Mouse (Mus musculus): ENCODE results near the gene Cryz. TPM values are rescaled to one million over a fixed set of nuclear protein-coding genes. Genes with fewer than 3 reads are reported as not detected.

Cryz gene
- polyA plus RNA-seq (2011; ENCODE audit: insufficient read depth, insufficient read length, low replicate concordance, missing spikeins), result 2.0 and 4.5 TPM in 2 replicates

DNA sequence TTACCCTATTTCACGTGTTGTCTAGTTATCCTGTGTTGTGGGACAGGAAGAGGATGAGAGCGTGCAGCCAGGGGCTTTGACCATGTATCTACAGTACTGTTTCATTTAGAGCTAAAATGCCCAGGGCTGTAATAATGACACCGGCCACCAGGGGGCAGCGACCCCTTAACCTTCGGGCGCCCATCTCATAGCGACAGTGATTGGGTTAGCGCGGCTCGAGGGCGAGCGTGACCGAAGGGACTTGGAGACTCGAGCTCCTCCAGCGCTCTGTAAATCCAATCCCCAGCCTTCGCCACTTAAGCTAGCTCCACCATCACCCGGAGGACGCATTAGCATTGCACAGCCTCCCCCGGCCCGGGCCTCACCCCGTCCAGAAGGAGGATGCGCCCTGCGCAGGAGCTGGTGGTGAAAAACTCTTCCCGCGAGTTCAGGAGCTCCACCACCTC, at the start of gene Cryz:
TSS of gene Cryz (plus strand) at position 224 of the 446 bp plus-strand sequence.
- peak within 1 kb of the TSS; percentile 38 for H3K27ac ChIP-seq (ENCODE audit: control insufficient read depth, insufficient read depth, low read depth, low read length, poor library complexity)
- WGBS, result under 1% methylated on average over 25 of the region's 25 CpGs
- TF ChIP-seq CTCF (IDR thresholded peaks at IDR 0.05; ENCODE audit: control insufficient read depth, insufficient read depth, low read length), result peak; percentile 79
- TF ChIP-seq POLR2A (IDR thresholded peaks at IDR 0.05; ENCODE audit: borderline replicate concordance, control insufficient read depth, low read depth, low read length), result no peak
- H3K4me3 ChIP-seq (replicated peaks; ENCODE audit: control insufficient read depth, low read depth, low read length), result peak within 1 kb of the TSS; percentile 98
- H3K4me1 ChIP-seq (ENCODE audit: control insufficient read depth, insufficient read depth, low read length), result peaks cover 1% of the 10 kb centered on the region

DNA sequence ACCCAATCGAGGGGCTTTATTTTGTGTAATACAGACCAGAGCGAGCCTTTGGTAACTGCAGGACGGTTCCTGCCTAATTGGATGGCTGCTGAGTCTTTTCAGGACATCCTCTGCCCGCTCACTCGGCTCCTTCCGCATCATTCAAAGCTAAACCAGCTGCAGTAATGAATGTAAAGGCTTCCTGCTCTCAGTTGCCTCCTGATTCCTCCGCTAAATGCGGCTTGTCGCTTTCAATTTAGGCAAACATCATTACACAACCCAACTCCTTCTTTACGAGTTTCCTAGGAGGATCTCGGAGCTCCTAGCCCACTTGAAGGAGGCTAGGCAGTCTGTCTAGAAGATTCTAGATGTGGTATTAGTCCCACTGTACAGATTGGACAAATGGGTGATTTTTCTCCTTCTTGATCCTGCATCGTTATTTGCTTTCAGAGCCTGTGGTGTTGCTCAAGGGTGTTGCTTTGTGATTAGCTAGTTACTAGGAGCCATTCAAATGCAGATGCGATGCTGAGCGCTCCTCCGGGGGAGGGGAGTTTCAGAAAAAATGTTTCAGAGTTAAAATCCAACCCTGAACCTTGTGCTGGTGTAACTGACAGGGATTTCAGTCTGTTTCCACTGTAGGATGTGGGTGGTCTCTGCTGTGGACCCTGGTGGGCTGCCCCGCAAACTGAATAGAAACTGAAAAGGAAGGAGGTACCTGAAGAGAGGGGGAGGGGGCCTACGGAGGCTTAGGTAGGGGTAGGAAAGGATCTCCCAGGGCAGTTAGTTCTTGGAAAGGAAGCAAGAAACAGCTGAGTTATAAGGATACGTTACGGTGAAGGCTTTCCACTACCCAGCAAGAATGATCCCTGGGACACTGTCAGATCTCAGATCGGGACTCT, 48.7 kb upstream of the Cryz start:
- Histone ChIP-seq H3K27ac (ENCODE audit: control insufficient read depth, insufficient read depth, low read depth, low read length, poor library complexity) (no peak overlapping the region), H3K4me1 (ENCODE audit: control insufficient read depth, insufficient read depth, low read length) (no peaks in the 10 kb centered on the region; the same call in 1 of the 2 replicates), H3K4me3 (replicated peaks; ENCODE audit: control insufficient read depth, low read depth, low read length) (no peak overlapping the region)
- 19% methylated on average over 20 of the region's 20 CpGs for WGBS
- no peak for TF ChIP-seq POLR2A (IDR thresholded peaks at IDR 0.05; ENCODE audit: borderline replicate concordance, control insufficient read depth, low read depth, low read length)
- TF ChIP-seq CTCF (IDR thresholded peaks at IDR 0.05; ENCODE audit: control insufficient read depth, insufficient read depth, low read length), result no peak

- Histone ChIP-seq H3K4me1 (ENCODE audit: control insufficient read depth, insufficient read depth, low read length) (no peaks in the 10 kb centered on the region; the same call in 1 of the 2 replicates), H3K27ac (ENCODE audit: control insufficient read depth, insufficient read depth, low read depth, low read length, poor library complexity) (no peak overlapping the region), H3K4me3 (replicated peaks; ENCODE audit: control insufficient read depth, low read depth, low read length) (no peak overlapping the region)
- no peak for TF ChIP-seq CTCF (IDR thresholded peaks at IDR 0.05; ENCODE audit: control insufficient read depth, insufficient read depth, low read length)
- no peak for TF ChIP-seq POLR2A (IDR thresholded peaks at IDR 0.05; ENCODE audit: borderline replicate concordance, control insufficient read depth, low read depth, low read length)
- WGBS, result 16% methylated on average over 8 of the region's 8 CpGs
These were observed 47.6 kb upstream of the Cryz start for GRCm38 (mm10) chr3:154548868-154549301.

DNA sequence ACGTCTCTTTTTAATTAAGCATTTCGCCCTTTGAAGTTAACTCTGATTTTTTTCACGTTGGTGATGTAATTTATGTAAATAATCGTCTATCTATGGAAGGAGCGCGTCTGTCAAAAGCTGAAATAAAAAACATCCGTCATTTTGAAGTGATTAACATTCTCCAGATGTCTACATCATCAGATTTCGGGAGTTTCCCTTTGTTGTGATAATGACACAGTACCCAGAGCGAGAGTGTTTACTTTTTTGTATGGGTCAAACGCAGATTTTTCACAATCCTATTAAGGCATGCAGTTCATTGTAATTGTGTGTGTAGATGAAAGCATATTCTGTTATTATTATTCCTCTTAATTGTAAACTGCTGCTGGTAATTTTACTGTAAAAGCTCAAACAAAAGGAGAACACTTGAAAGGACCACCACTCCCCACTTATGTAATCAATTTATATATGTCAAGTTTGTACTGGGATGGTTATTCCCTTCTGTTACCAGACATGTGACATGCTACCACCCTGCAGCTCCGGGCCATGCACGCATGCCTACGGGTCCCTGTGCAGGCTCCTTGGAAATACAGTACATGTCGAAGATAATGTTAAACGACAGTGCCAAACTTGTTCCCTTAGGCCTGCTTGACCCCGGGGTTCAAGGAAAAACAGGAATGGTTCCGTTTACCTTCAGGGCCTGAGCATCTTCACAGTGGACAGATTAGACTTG, 46.0 kb upstream of the Cryz start:
- H3K4me1 ChIP-seq (ENCODE audit: control insufficient read depth, insufficient read depth, low read length), result no peaks in the 10 kb centered on the region; the same call in 1 of the 2 replicates
- H3K4me3 ChIP-seq (replicated peaks; ENCODE audit: control insufficient read depth, low read depth, low read length), result no peak overlapping the region
- 77% methylated on average over 17 of the region's 17 CpGs for WGBS
- TF ChIP-seq CTCF (IDR thresholded peaks at IDR 0.05; ENCODE audit: control insufficient read depth, insufficient read depth, low read length), result no peak
- H3K27ac ChIP-seq (ENCODE audit: control insufficient read depth, insufficient read depth, low read depth, low read length, poor library complexity), result no peak overlapping the region

DNA sequence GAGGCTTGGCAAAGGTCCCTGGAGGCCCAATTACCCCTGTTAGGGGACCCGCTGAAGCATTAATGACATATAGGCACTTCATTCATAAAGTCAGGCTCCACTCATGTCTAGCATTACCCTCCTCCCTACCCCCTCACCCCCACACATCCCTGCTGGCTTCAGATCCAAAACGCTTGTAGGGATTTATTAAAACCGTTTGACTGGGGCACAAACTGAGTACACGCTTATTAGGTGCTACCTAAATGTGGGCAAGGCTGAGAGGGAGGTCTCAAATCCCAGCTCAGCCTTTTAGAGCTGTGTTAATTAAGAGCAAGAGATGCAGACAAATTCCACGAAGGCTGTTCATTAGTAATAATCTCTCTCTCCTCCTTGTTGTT, 45.5 kb upstream of the Cryz start:
- Histone ChIP-seq H3K27ac (ENCODE audit: control insufficient read depth, insufficient read depth, low read depth, low read length, poor library complexity) (no peak overlapping the region), H3K4me1 (ENCODE audit: control insufficient read depth, insufficient read depth, low read length) (no peaks in the 10 kb centered on the region; the same call in 1 of the 2 replicates), H3K4me3 (replicated peaks; ENCODE audit: control insufficient read depth, low read depth, low read length) (no peak overlapping the region)
- 78% methylated on average over 5 of the region's 5 CpGs for WGBS
- TF ChIP-seq POLR2A (IDR thresholded peaks at IDR 0.05; ENCODE audit: borderline replicate concordance, control insufficient read depth, low read depth, low read length), result no peak
- TF ChIP-seq CTCF (IDR thresholded peaks at IDR 0.05; ENCODE audit: control insufficient read depth, insufficient read depth, low read length), result no peak

DNA sequence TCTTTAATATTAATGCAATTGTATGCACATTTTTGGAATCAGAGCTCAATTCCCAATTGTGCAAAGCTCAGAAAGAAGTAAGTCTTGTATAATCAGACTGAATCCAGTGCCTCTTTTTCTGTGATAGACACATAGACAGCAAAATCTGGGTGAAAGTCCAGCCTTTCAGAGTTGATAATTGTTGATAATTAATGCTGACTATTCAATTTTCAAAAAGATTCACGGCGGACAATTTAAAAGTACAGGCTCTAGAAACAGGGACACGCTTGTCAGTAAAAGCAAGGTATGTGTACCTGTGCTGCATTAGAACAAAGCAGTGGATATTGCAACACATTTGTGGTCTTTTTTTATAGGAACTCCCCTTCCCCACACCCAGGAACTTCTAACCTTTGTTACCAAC, 34.3 kb upstream of the Cryz start:
- Histone ChIP-seq H3K4me3 (replicated peaks; ENCODE audit: control insufficient read depth, low read depth, low read length) (no peak overlapping the region), H3K27ac (ENCODE audit: control insufficient read depth, insufficient read depth, low read depth, low read length, poor library complexity) (no peak overlapping the region), H3K4me1 (ENCODE audit: control insufficient read depth, insufficient read depth, low read length) (no peaks in the 10 kb centered on the region)
- no peak for TF ChIP-seq POLR2A (IDR thresholded peaks at IDR 0.05; ENCODE audit: borderline replicate concordance, control insufficient read depth, low read depth, low read length)
- TF ChIP-seq CTCF (IDR thresholded peaks at IDR 0.05; ENCODE audit: control insufficient read depth, insufficient read depth, low read length), result no peak
- 86% methylated on average over 3 of the region's 3 CpGs for WGBS

- Histone ChIP-seq H3K27ac (ENCODE audit: control insufficient read depth, insufficient read depth, low read depth, low read length, poor library complexity) (no peak overlapping the region), H3K4me3 (replicated peaks; ENCODE audit: control insufficient read depth, low read depth, low read length) (no peak overlapping the region), H3K4me1 (ENCODE audit: control insufficient read depth, insufficient read depth, low read length) (no peaks in the 10 kb centered on the region)
- 63% methylated on average over 3 of the region's 3 CpGs for WGBS
- TF ChIP-seq CTCF (IDR thresholded peaks at IDR 0.05; ENCODE audit: control insufficient read depth, insufficient read depth, low read length) (no peak), POLR2A (IDR thresholded peaks at IDR 0.05; ENCODE audit: borderline replicate concordance, control insufficient read depth, low read depth, low read length) (no peak)
These were observed 31.1 kb upstream of the Cryz start for GRCm38 (mm10) chr3:154565437-154565836.

- 71% methylated on average over 14 of the region's 14 CpGs for WGBS
- Histone ChIP-seq H3K27ac (ENCODE audit: control insufficient read depth, insufficient read depth, low read depth, low read length, poor library complexity) (no peak overlapping the region), H3K4me1 (ENCODE audit: control insufficient read depth, insufficient read depth, low read length) (no peaks in the 10 kb centered on the region), H3K4me3 (replicated peaks; ENCODE audit: control insufficient read depth, low read depth, low read length) (no peak overlapping the region)
- TF ChIP-seq POLR2A (IDR thresholded peaks at IDR 0.05; ENCODE audit: borderline replicate concordance, control insufficient read depth, low read depth, low read length), result no peak
- no peak for TF ChIP-seq CTCF (IDR thresholded peaks at IDR 0.05; ENCODE audit: control insufficient read depth, insufficient read depth, low read length)
These were observed 26.4 kb upstream of the Cryz start for GRCm38 (mm10) chr3:154570029-154570575.

All from bone marrow, adult 2 months (tissue).